Comparison of ENCODE assay signal across 11 mouse cellular contexts in the genomic region with DNA sequence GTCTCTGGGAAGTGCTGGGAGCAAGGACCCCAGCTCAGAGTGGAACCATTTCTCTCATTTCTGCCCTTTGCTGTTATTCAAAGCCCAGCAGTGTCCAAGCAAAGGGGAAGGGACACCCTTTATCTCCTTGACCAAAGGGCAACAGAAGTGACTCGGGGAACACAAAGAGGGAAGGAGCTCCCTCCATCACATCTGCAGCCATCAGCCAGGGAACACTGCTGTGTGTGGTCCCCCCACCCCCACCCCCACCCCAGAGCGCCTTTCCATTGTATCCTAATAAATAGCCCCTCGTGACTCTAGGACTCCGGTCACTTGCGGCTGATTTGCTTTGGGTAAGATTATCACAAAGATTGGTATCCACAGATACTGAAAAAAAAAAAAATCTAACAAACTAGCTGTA. TPM values are rescaled to one million over a fixed set of nuclear protein-coding genes. Genes with fewer than 3 reads are reported as not detected.
A peak's percentile ranks its signal among the peaks of the same experiment; 100 is the strongest.
DNase-seq lines count a peak whose midpoint lies in the region; ATAC-seq and TF ChIP-seq lines count a peak whose summit lies in the region.
"Had no signal": no experiment of that assay in that cellular context is flagged by ENCODE, and none has a peak within 500 bp of the region (broad histone marks: within the 10 kb centered on the region; RNA-seq: fewer than 3 reads in every experiment).

No protein-coding gene starts in this region.

- no peaks in the 10 kb centered on the region for H3K27me3 ChIP-seq in kidney, postnatal 0 days (ENCODE audit: insufficient read depth, low read length)
- H3K27me3 ChIP-seq in forebrain, embryonic 15.5 days, result no peaks in the 10 kb centered on the region
- no peaks in the 10 kb centered on the region for H3K27me3 ChIP-seq in limb, embryonic 15.5 days
- H3K27me3 ChIP-seq in stomach, embryonic 16.5 days (ENCODE audit: control insufficient read depth, insufficient read depth, low read length), result no peaks in the 10 kb centered on the region
- no peaks in the 10 kb centered on the region for H3K27me3 ChIP-seq in kidney, embryonic 14.5 days (ENCODE audit: control insufficient read depth, insufficient read depth, low read length)

- peaks cover 6% of the 10 kb centered on the region; the same call in 1 of the 2 replicates for H3K4me1 ChIP-seq in kidney, postnatal 0 days (replicated peaks; ENCODE audit: insufficient read depth, low read length)
- H3K4me1 ChIP-seq in forebrain, embryonic 15.5 days, result peaks cover 54% of the 10 kb centered on the region
- peaks cover 18% of the 10 kb centered on the region for H3K4me1 ChIP-seq in limb, embryonic 15.5 days
- peaks cover 14% of the 10 kb centered on the region for H3K4me1 ChIP-seq in stomach, embryonic 16.5 days (ENCODE audit: control insufficient read depth, insufficient read depth, low read length)
- peaks cover 10% of the 10 kb centered on the region; the same call in 1 of the 2 replicates for H3K4me1 ChIP-seq in kidney, embryonic 14.5 days (ENCODE audit: control insufficient read depth, insufficient read depth, low read length)

- TF ChIP-seq CTCF in kidney, postnatal 0 days (IDR thresholded peaks at IDR 0.05; ENCODE audit: low read depth), result no peak

- WGBS in kidney, postnatal 0 days, result 26% methylated on average over 5 of the region's 5 CpGs
- WGBS in forebrain, embryonic 15.5 days, result 1% methylated on average over 5 of the region's 5 CpGs
- WGBS in limb, embryonic 15.5 days, result 10% methylated on average over 5 of the region's 5 CpGs
- 15% methylated on average over 5 of the region's 5 CpGs for WGBS in stomach, embryonic 16.5 days
- WGBS in kidney, embryonic 14.5 days, result 23% methylated on average over 5 of the region's 5 CpGs

- no peak for DNase-seq in kidney, postnatal 0 days (ENCODE audit: low spot score)
- DNase-seq in kidney, postnatal 36 days, result no peak
- DNase-seq in c-Kit-positive CD71-positive TER-119-positive erythroid progenitor cells, embryonic 14.5 days (ENCODE audit: low spot score), result no peak
- DNase-seq: cerebellum, adult 9-10 months; kidney, adult 9 months had no signal

- H3K4me3 ChIP-seq in kidney, postnatal 0 days (replicated peaks; ENCODE audit: low read depth, low read length), result no peak overlapping the region
- no peak overlapping the region for H3K4me3 ChIP-seq in forebrain, embryonic 15.5 days
- H3K4me3 ChIP-seq in limb, embryonic 15.5 days, result no peak overlapping the region
- no peak overlapping the region for H3K4me3 ChIP-seq in stomach, embryonic 16.5 days (replicated peaks; ENCODE audit: low read length)
- no peak overlapping the region for H3K4me3 ChIP-seq in kidney, embryonic 14.5 days (ENCODE audit: low read length)

- H3K36me3 ChIP-seq in kidney, postnatal 0 days (ENCODE audit: insufficient read depth, low read length), result no peaks in the 10 kb centered on the region
- peaks cover 7% of the 10 kb centered on the region; the same call in 1 of the 2 replicates for H3K36me3 ChIP-seq in forebrain, embryonic 15.5 days
- H3K36me3 ChIP-seq in limb, embryonic 15.5 days, result no peaks in the 10 kb centered on the region
- H3K36me3 ChIP-seq in stomach, embryonic 16.5 days (ENCODE audit: control insufficient read depth, insufficient read depth, low read length), result no peaks in the 10 kb centered on the region
- H3K36me3 ChIP-seq in kidney, embryonic 14.5 days (ENCODE audit: control insufficient read depth, insufficient read depth, low read length), result no peaks in the 10 kb centered on the region
- H3K36me3 ChIP-seq: G1E had no signal

- H3K27ac ChIP-seq in kidney, postnatal 0 days, result no peak overlapping the region
- peak overlapping the region; percentile 78 for H3K27ac ChIP-seq in forebrain, embryonic 15.5 days (replicated peaks)
- peak overlapping the region; percentile 23; the same call in 1 of the 2 replicates for H3K27ac ChIP-seq in limb, embryonic 15.5 days
- peak overlapping the region; percentile 80 for H3K27ac ChIP-seq in stomach, embryonic 16.5 days (ENCODE audit: low read length)
- H3K27ac ChIP-seq in kidney, embryonic 14.5 days (ENCODE audit: low read depth, low read length), result no peak overlapping the region
- H3K27ac ChIP-seq: macrophage had no signal

- ATAC-seq in kidney, postnatal 0 days (replicated peaks; ENCODE audit: low FRiP score, low read depth), result no peak
- no peak for ATAC-seq in forebrain, embryonic 15.5 days (replicated peaks)
- ATAC-seq in limb, embryonic 15.5 days (ENCODE audit: insufficient number of reproducible peaks, low FRiP score, low TSS enrichment, low read depth), result no peak
- no peak for ATAC-seq in stomach, embryonic 16.5 days (ENCODE audit: insufficient read depth, low FRiP score)
- no peak for ATAC-seq in kidney, embryonic 14.5 days (ENCODE audit: low FRiP score, low TSS enrichment)

- peak overlapping the region; percentile 13; the same call in 1 of the 2 replicates for H3K4me2 ChIP-seq in kidney, postnatal 0 days (ENCODE audit: low read length)
- H3K4me2 ChIP-seq in forebrain, embryonic 15.5 days (replicated peaks), result 0 out of 2 replicates have a peak overlapping the region, but pooled peaks have one; percentile 9
- H3K4me2 ChIP-seq in limb, embryonic 15.5 days, result no peak overlapping the region
- H3K4me2 ChIP-seq in stomach, embryonic 16.5 days (ENCODE audit: low read depth, low read length), result peak overlapping the region; percentile 36
- no peak overlapping the region for H3K4me2 ChIP-seq in kidney, embryonic 14.5 days (replicated peaks; ENCODE audit: low read depth, low read length)

- no peaks in the 10 kb centered on the region for H3K9me3 ChIP-seq in kidney, postnatal 0 days (replicated peaks; ENCODE audit: low read length)
- no peaks in the 10 kb centered on the region for H3K9me3 ChIP-seq in forebrain, embryonic 15.5 days
- H3K9me3 ChIP-seq in limb, embryonic 15.5 days, result no peaks in the 10 kb centered on the region
- H3K9me3 ChIP-seq in stomach, embryonic 16.5 days (replicated peaks; ENCODE audit: control insufficient read depth, low read length), result no peaks in the 10 kb centered on the region
- no peaks in the 10 kb centered on the region for H3K9me3 ChIP-seq in kidney, embryonic 14.5 days (ENCODE audit: control insufficient read depth, low read length)

- no peak overlapping the region for H3K9ac ChIP-seq in kidney, postnatal 0 days (ENCODE audit: low read depth, low read length)
- 0 out of 2 replicates have a peak overlapping the region, but pooled peaks have one; percentile 26 for H3K9ac ChIP-seq in forebrain, embryonic 15.5 days (replicated peaks)
- no peak overlapping the region for H3K9ac ChIP-seq in limb, embryonic 15.5 days
- H3K9ac ChIP-seq in stomach, embryonic 16.5 days (ENCODE audit: low read length), result no peak overlapping the region
- H3K9ac ChIP-seq in kidney, embryonic 14.5 days (ENCODE audit: low read depth, low read length), result no peak overlapping the region

RNA-seq across cellular contexts. Expression of gene Map1b, which starts 41.3 kb away (rescaled TPM):
- polyA plus RNA-seq in kidney, postnatal 0 days (2015; fragmentation: Nextera tagmentation; extraction: Ambion mirVana), result 23.4 and 27.8 TPM in 2 replicates
- polyA plus RNA-seq in forebrain, embryonic 15.5 days (2015; fragmentation: Nextera tagmentation; extraction: Ambion mirVana), result 1,899 and 1,916 TPM in 2 replicates
- 127 and 137 TPM in 2 replicates for polyA plus RNA-seq in limb, embryonic 15.5 days (2015; fragmentation: Nextera tagmentation; extraction: Ambion mirVana)
- 126 and 134 TPM in 2 replicates for polyA plus RNA-seq in stomach, embryonic 16.5 days (2015; fragmentation: Nextera tagmentation; extraction: Ambion mirVana)
- 44.2 and 55.1 TPM in 2 replicates for polyA plus RNA-seq in kidney, embryonic 14.5 days (2014; fragmentation: Nextera tagmentation; extraction: Ambion mirVana)
- polyA plus RNA-seq: G1E had no signal

Comparison
In these comparisons a context has a peak if more than half of its experiments do, and no peak if none do; other contexts are left out.
1. H3K4me2 ChIP-seq: peak in kidney, postnatal 0 days (single experiment), forebrain, embryonic 15.5 days (single experiment) and stomach, embryonic 16.5 days (single experiment); none in limb, embryonic 15.5 days (single experiment) and kidney, embryonic 14.5 days (single experiment).
2. H3K27ac ChIP-seq: peak in forebrain, embryonic 15.5 days (single experiment), limb, embryonic 15.5 days (single experiment) and stomach, embryonic 16.5 days (single experiment); none in kidney, postnatal 0 days (single experiment) and kidney, embryonic 14.5 days (single experiment).
3. RNA of gene Map1b, which starts 41.3 kb away (polyA plus RNA-seq): 1,899 to 1,916 TPM in forebrain, embryonic 15.5 days; 127 to 137 TPM in limb, embryonic 15.5 days, 126 to 134 TPM in stomach, embryonic 16.5 days, 44.2 to 55.1 TPM in kidney, embryonic 14.5 days and 23.4 to 27.8 TPM in kidney, postnatal 0 days; every median in the first group is over 10 times any median in the second.